Mouse (Mus musculus): ENCODE data around the gene Mfsd9. TPM values are rescaled to one million over a fixed set of nuclear protein-coding genes. Genes with fewer than 3 reads are reported as not detected.
"Not testable (repeated sequence)": the region's sequence is repeated elsewhere in the genome, so short reads cannot be mapped to it uniquely, and the experiment has no call there.

Mfsd9 gene
- polyA plus RNA-seq, 1 experiment from 2014 or later = 0.82 TPM

DNA sequence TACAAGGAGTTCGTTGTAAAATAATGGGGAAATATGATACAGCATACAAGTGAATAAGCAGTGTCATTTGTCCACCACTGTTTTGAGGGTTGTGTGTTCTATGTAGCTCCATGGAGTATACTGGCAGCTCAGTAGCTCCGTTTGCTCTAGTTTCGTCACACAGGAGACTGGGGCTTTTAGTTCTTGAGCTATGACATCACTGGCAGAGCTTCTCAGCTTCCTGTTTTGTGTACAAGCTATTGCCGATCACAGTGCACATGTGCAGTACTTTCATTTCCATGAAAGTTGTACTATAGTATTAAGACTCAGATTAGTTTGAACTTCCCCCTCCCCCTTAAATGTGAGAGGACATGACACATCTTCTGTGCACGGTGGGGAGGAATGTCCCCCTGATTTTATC is 44.4 kb downstream of the Mfsd9 start:
- H3K27ac ChIP-seq = no peak overlapping the region

GRCm38 (mm10) chr1:40740739-40741138 is 49.7 kb downstream of the Mfsd9 start:
- H3K9me3 ChIP-seq (replicated peaks) = no peaks in the 10 kb centered on the region
- no peak overlapping the region for H3K4me3 ChIP-seq (replicated peaks)
- no peaks in the 10 kb centered on the region for H3K36me3 ChIP-seq
- DNase-seq = no peak
- H3K27ac ChIP-seq = no peak overlapping the region
- H3K4me1 ChIP-seq (replicated peaks) = no peaks in the 10 kb centered on the region
- 69% methylated on average over 2 of the region's 2 CpGs for WGBS (ENCODE audit: insufficient replicate concordance)
- no peak overlapping the region for H3K9ac ChIP-seq
- H3K27me3 ChIP-seq = no peaks in the 10 kb centered on the region
- ATAC-seq (ENCODE audit: low read depth) = no peak
- H3K4me2 ChIP-seq = no peak overlapping the region

More for the DNA sequence above, 44.4 kb downstream of the Mfsd9 start:
- no peak overlapping the region for H3K4me3 ChIP-seq (replicated peaks)
- H3K4me2 ChIP-seq = no peak overlapping the region
- no peaks in the 10 kb centered on the region for H3K4me1 ChIP-seq (replicated peaks)
- H3K9ac ChIP-seq = no peak overlapping the region
- no peaks in the 10 kb centered on the region for H3K36me3 ChIP-seq
- H3K27me3 ChIP-seq = no peaks in the 10 kb centered on the region
- WGBS (ENCODE audit: insufficient replicate concordance) = 42% methylated on average over 5 of the region's 5 CpGs
- DNase-seq (no peak), ATAC-seq (ENCODE audit: low read depth) (no peak)
- H3K9me3 ChIP-seq (replicated peaks) = no peaks in the 10 kb centered on the region

- H3K4me1 ChIP-seq (replicated peaks); H3K36me3 ChIP-seq; H3K4me2 ChIP-seq; H3K27me3 ChIP-seq; H3K4me3 ChIP-seq (replicated peaks); DNase-seq; H3K9me3 ChIP-seq (replicated peaks); ATAC-seq (ENCODE audit: low read depth); H3K9ac ChIP-seq; H3K27ac ChIP-seq: not testable (repeated sequence)
- 84% methylated on average over 9 of the region's 9 CpGs for WGBS (ENCODE audit: insufficient replicate concordance)
Measured at GRCm38 (mm10) chr1:40738246-40738645, 52.2 kb downstream of the Mfsd9 start.

- DNase-seq (no peak), ATAC-seq (ENCODE audit: low read depth) (no peak)
- Histone ChIP-seq H3K27ac (no peak overlapping the region), H3K4me2 (no peak overlapping the region), H3K4me1 (replicated peaks) (no peaks in the 10 kb centered on the region), H3K9me3 (replicated peaks) (no peaks in the 10 kb centered on the region), H3K27me3 (no peaks in the 10 kb centered on the region), H3K4me3 (replicated peaks) (no peak overlapping the region), H3K9ac (no peak overlapping the region), H3K36me3 (no peaks in the 10 kb centered on the region)
- WGBS (ENCODE audit: insufficient replicate concordance) = 63% methylated on average over 8 of the region's 8 CpGs
Measured at GRCm38 (mm10) chr1:40737671-40738070, 52.8 kb downstream of the Mfsd9 start.

- H3K4me2 ChIP-seq = no peak overlapping the region
- ATAC-seq (ENCODE audit: low read depth) (no peak), DNase-seq (no peak)
- 81% methylated on average over 1 of the region's 1 CpGs for WGBS (ENCODE audit: insufficient replicate concordance)
- no peak overlapping the region for H3K9ac ChIP-seq
- no peaks in the 10 kb centered on the region for H3K27me3 ChIP-seq
- H3K27ac ChIP-seq = no peak overlapping the region
- no peaks in the 10 kb centered on the region for H3K9me3 ChIP-seq (replicated peaks)
- H3K4me3 ChIP-seq (replicated peaks) = no peak overlapping the region
- no peaks in the 10 kb centered on the region for H3K36me3 ChIP-seq
- H3K4me1 ChIP-seq (replicated peaks) = no peaks in the 10 kb centered on the region
Measured at GRCm38 (mm10) chr1:40728636-40729035, 61.9 kb downstream of the Mfsd9 start.

- H3K9ac ChIP-seq = no peak overlapping the region
- DNase-seq (no peak), ATAC-seq (ENCODE audit: low read depth) (no peak)
- no peaks in the 10 kb centered on the region for H3K27me3 ChIP-seq
- H3K27ac ChIP-seq = no peak overlapping the region
- WGBS (ENCODE audit: insufficient replicate concordance) = 63% methylated on average over 7 of the region's 7 CpGs
- no peak overlapping the region for H3K4me2 ChIP-seq
- no peak overlapping the region for H3K4me3 ChIP-seq (replicated peaks)
- H3K36me3 ChIP-seq = no peaks in the 10 kb centered on the region
- H3K4me1 ChIP-seq (replicated peaks) = no peaks in the 10 kb centered on the region
- H3K9me3 ChIP-seq (replicated peaks) = no peaks in the 10 kb centered on the region
Measured at GRCm38 (mm10) chr1:40727404-40727803, 63.1 kb downstream of the Mfsd9 start.

DNA sequence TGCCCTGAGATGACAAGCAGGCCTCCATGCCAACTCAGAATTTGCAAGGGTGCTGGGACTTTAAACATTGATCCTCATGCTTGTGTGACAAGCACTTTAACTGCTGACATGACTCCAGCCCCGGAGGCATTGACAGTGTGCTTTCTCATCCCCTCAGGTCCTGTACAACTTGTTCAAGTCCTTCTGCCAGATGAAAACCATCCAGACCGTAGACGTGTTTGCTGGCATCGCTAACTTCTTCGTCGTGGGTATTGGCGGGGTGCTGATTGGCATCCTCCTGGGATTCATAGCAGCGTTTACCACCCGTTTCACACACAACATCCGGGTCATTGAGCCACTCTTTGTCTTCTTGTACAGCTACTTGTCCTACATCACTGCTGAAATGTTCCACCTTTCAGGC is 64.4 kb downstream of the Mfsd9 start:
- H3K27me3 ChIP-seq = no peaks in the 10 kb centered on the region
- H3K36me3 ChIP-seq = no peaks in the 10 kb centered on the region
- no peaks in the 10 kb centered on the region for H3K4me1 ChIP-seq (replicated peaks)
- 69% methylated on average over 10 of the region's 10 CpGs for WGBS (ENCODE audit: insufficient replicate concordance)
- no peak overlapping the region for H3K9ac ChIP-seq
- H3K9me3 ChIP-seq (replicated peaks) = no peaks in the 10 kb centered on the region
- DNase-seq (no peak), ATAC-seq (ENCODE audit: low read depth) (no peak)
- no peak overlapping the region for H3K27ac ChIP-seq
- no peak overlapping the region for H3K4me3 ChIP-seq (replicated peaks)
- H3K4me2 ChIP-seq = no peak overlapping the region

Other genes with a start within 250 kb of the Mfsd9 start
- not detected in 2 replicates for gene Slc9a4, start 210.6 kb downstream of the Mfsd9 start, polyA plus RNA-seq (2015; fragmentation: Nextera tagmentation; extraction: Ambion mirVana)
- gene Slc9a2, start 110.1 kb downstream of the Mfsd9 start, polyA plus RNA-seq (2015; fragmentation: Nextera tagmentation; extraction: Ambion mirVana) = not detected in 2 replicates
- gene Tmem182, start 14.9 kb upstream of the Mfsd9 start, polyA plus RNA-seq (2015; fragmentation: Nextera tagmentation; extraction: Ambion mirVana) = 0.06 and 0.10 TPM in 2 replicates